Mouse (Mus musculus): ENCODE measurements around the gene Klhdc1. TPM values are rescaled to one million over a fixed set of nuclear protein-coding genes. Genes with fewer than 3 reads are reported as not detected.

Klhdc1 gene
- total and polyA plus RNA-seq, 3 experiments = 6.4 to 8.2 (median 7.2) TPM

DNA sequence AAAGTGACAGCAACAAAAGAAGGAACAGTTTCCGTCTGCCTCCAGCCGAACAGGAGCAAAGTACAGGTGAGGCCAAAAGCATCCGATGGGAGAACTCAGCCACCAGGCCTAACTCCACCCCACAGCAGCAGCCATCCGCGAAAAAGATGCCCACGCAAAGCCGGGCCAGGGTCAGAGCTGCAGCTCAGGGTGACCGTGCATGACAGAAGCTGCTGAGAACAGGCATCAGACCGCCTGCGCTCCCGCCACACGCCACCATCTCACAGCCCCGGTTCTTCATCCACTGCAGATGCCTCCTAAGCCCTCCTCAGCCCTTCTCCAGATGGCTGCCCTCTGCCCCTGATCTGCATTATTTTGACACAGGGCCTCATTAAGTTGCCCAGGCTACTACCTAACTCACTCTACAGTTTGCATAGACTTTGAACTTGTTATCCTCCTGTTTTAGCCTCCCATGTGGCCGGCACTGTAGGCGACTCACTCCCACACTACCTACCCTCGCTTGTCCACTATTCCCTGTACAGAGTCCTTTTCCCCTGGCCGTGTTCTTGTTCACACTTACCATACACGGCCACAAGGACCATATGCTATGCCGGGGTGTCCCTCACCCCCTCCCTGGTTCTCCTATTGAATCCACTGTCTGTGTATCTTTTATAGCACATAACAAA, 20.2 kb upstream of the Klhdc1 start:
- dilution Hi-C loops (cut with MboI; ENCODE audit: extremely low pct_ligation_motif_present, extremely low pct_unique_long_range_greater_than_20kb, low sequenced_read_pairs) (no loop called here), in situ Hi-C loops (cut with MboI; ENCODE audit: low pct_ligation_motif_present, low pct_unique_long_range_greater_than_20kb, low sequenced_read_pairs) (loop anchor here (5.0 to 25.0 kb wide), 3 partner anchors 77 to 467 kb away; partner anchors contain the start of genes Klhdc2, Sos2 and Vcpkmt)
- Histone ChIP-seq H3K4me2 (ENCODE audit: insufficient read depth, low read depth, poor library complexity, severe bottlenecking) (no peak overlapping the region), H3K36me3 (replicated peaks in 1 of 2; ENCODE audit: control insufficient read depth in 1 of 2, insufficient read depth in 1 of 2, low read length in 1 of 2) (peaks cover 28 to 73% of the 10 kb centered on the region in 2 experiments), H3K79me2 (replicated peaks; ENCODE audit: control insufficient read depth, extremely low read depth, insufficient read depth, poor library complexity, severe bottlenecking) (no peaks in the 10 kb centered on the region; the same call in 1 of the 2 replicates), H3K4me3 (replicated peaks in 1 of 3; ENCODE audit: low read depth in 2 of 3, low read length in 2 of 3, poor library complexity in 1 of 3) (no peak overlapping the region), H3K27ac (ENCODE audit: insufficient read depth, low read depth) (no peak overlapping the region), H3K4me1 (ENCODE audit: control insufficient read depth in 1 of 2, insufficient read depth in 2 of 2) (peaks cover 4 to 59% of the 10 kb centered on the region in 2 experiments; a peak in 2 of 4 replicates), H3K9ac (ENCODE audit: insufficient read depth, low read depth) (no peak overlapping the region), H3K9me3 (replicated peaks; ENCODE audit: low read length) (no peaks in the 10 kb centered on the region), H3K27me3 (replicated peaks) (no peaks in the 10 kb centered on the region)
- DNase-seq (ENCODE audit: extremely low read depth) = no peak
- TF ChIP-seq POLR2A (IDR thresholded peaks at IDR 0.05; ENCODE audit: low read depth, low read length) (no peak), CHD2 (IDR thresholded peaks at IDR 0.05; ENCODE audit: low read length) (no peak), JUN (IDR thresholded peaks at IDR 0.05; ENCODE audit: insufficient read depth, low read depth, low read length) (no peak), ZC3H11A (IDR thresholded peaks at IDR 0.05; ENCODE audit: low read depth, low read length) (no peak), POLR2AphosphoS2 (IDR thresholded peaks at IDR 0.05; ENCODE audit: low read depth, low read length) (no peak), ZKSCAN1 (IDR thresholded peaks at IDR 0.05; ENCODE audit: borderline replicate concordance, low read depth, low read length) (no peak)

DNA sequence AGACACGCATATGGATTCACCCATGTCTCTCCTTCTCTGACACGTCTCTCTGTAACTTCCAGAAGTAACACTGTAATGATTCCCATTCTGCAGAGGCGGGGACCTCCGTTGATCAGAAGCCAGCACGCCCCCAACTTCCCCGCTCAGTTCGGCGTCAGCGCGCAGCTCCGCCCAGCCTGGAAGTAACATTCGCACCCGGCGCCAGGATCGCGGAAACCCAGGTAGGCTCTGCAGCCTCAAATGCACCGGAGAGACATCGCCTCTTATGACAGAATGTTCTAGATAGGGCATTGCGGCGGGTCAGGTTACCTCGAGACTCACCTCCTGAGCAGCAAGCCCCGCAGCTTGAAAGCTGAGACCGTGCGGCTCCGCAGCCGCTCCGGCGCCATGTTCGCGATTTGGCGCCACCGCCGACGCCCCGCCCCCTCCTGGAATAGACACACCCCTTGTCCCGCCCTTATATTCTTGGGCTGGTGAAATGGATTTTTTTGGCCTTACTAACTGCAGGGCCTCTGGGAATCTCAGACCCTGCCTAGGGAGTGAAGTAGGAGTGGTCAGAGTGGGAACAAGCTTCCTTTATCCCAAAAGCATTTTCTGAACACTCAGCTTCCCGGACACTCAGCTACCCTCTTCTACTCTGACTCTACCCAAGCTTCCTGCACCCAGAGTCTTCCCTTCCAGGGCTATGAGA, 13.1 kb upstream of the Klhdc1 start, which contains the start of gene Pole2:
Gene Pole2, minus strand, starts transcription at position 420 of the 691 bp plus-strand sequence.
- DNase-seq (ENCODE audit: extremely low read depth) = peak; percentile 81
- Histone ChIP-seq H3K27ac (ENCODE audit: insufficient read depth, low read depth) (peak within 1 kb of the TSS; percentile 35; the same call in 1 of the 2 replicates), H3K4me1 (ENCODE audit: control insufficient read depth in 1 of 2, insufficient read depth in 2 of 2) (peaks cover 2 to 31% of the 10 kb centered on the region in 2 experiments; a peak in 3 of 4 replicates), H3K4me3 (replicated peaks in 1 of 3; ENCODE audit: low read depth in 2 of 3, low read length in 2 of 3, poor library complexity in 1 of 3) (peak within 1 kb of the TSS; percentile 70 to 75 (median 71)), H3K27me3 (replicated peaks) (no peaks in the 10 kb centered on the region), H3K4me2 (ENCODE audit: insufficient read depth, low read depth, poor library complexity, severe bottlenecking) (peak within 1 kb of the TSS; percentile 86), H3K36me3 (replicated peaks in 1 of 2; ENCODE audit: control insufficient read depth in 1 of 2, insufficient read depth in 1 of 2, low read length in 1 of 2) (peaks cover 4 to 28% of the 10 kb centered on the region in 2 experiments), H3K79me2 (replicated peaks; ENCODE audit: control insufficient read depth, extremely low read depth, insufficient read depth, poor library complexity, severe bottlenecking) (peaks cover 10% of the 10 kb centered on the region; the same call in 1 of the 2 replicates), H3K9me3 (replicated peaks; ENCODE audit: low read length) (no peaks in the 10 kb centered on the region), H3K9ac (ENCODE audit: insufficient read depth, low read depth) (peak within 1 kb of the TSS; percentile 31)
- dilution Hi-C loops (cut with MboI; ENCODE audit: extremely low pct_ligation_motif_present, extremely low pct_unique_long_range_greater_than_20kb, low sequenced_read_pairs) (no loop called here), in situ Hi-C loops (cut with MboI; ENCODE audit: low pct_ligation_motif_present, low pct_unique_long_range_greater_than_20kb, low sequenced_read_pairs) (no loop called here)
- peak; percentile 54; the same call in 1 of the 2 replicates for TF ChIP-seq ELF1 (IDR thresholded peaks at IDR 0.05; ENCODE audit: low read depth, low read length)
- TF ChIP-seq POLR2AphosphoS2 (IDR thresholded peaks at IDR 0.05; ENCODE audit: low read depth, low read length) = peak; percentile 56; the same call in 1 of the 2 replicates
- TF ChIP-seq SMC3 (IDR thresholded peaks at IDR 0.05; ENCODE audit: low read depth, low read length) = no peak
- TF ChIP-seq MAZ (IDR thresholded peaks at IDR 0.05; ENCODE audit: low read depth, low read length) = no peak
- peak; percentile 23; the same call in 1 of the 2 replicates for TF ChIP-seq MAX (IDR thresholded peaks at IDR 0.05; ENCODE audit: low read length)
- TF ChIP-seq UBTF (IDR thresholded peaks at IDR 0.05; ENCODE audit: low read depth, low read length) = 0 out of 2 replicates have a peak, but pooled peaks have one; percentile 61
- 0 out of 2 replicates have a peak, but pooled peaks have one; percentile 66 for TF ChIP-seq RCOR1 (conservative IDR thresholded peaks at IDR 0.05; ENCODE audit: low read depth, low read length)
- TF ChIP-seq MEF2A (IDR thresholded peaks at IDR 0.05; ENCODE audit: borderline replicate concordance, low read depth, low read length) = peak; percentile 40; the same call in 1 of the 2 replicates
- TF ChIP-seq RAD21 (IDR thresholded peaks at IDR 0.05; ENCODE audit: low read depth, low read length) = no peak
- TF ChIP-seq HCFC1 (IDR thresholded peaks at IDR 0.05; ENCODE audit: low read depth, low read length) = peak; percentile 51
- no peak for TF ChIP-seq ZKSCAN1 (IDR thresholded peaks at IDR 0.05; ENCODE audit: borderline replicate concordance, low read depth, low read length)
- no peak for TF ChIP-seq USF2 (conservative IDR thresholded peaks at IDR 0.05; ENCODE audit: low read depth, low read length)
- no peak for TF ChIP-seq PAX5 (IDR thresholded peaks at IDR 0.05; ENCODE audit: low read length)
- peak; percentile 82; the same call in 1 of the 2 replicates for TF ChIP-seq ZMIZ1 (IDR thresholded peaks at IDR 0.05; ENCODE audit: low read depth, low read length)
- peak; percentile 53 for TF ChIP-seq NRF1 (IDR thresholded peaks at IDR 0.05; ENCODE audit: low read depth, low read length)
- peak; percentile 87; the same call in 1 of the 2 replicates for TF ChIP-seq E2F4 (IDR thresholded peaks at IDR 0.05; ENCODE audit: insufficient replicate concordance, low read depth, low read length)
- TF ChIP-seq MXI1 (IDR thresholded peaks at IDR 0.05; ENCODE audit: low read depth, low read length) = peak; percentile 38; the same call in 1 of the 2 replicates
- 0 out of 2 replicates have a peak, but pooled peaks have one; percentile 19 for TF ChIP-seq ZNF384 (IDR thresholded peaks at IDR 0.05; ENCODE audit: low read depth, low read length)
- TF ChIP-seq MYC (IDR thresholded peaks at IDR 0.05; ENCODE audit: low read depth, low read length) = no peak
- TF ChIP-seq ETS1 (conservative IDR thresholded peaks at IDR 0.05; ENCODE audit: low read depth, low read length) = peak; percentile 0; the same call in 1 of the 2 replicates
- no peak for TF ChIP-seq CTCF (conservative IDR thresholded peaks at IDR 0.05 in 1 of 2, IDR thresholded peaks at IDR 0.05 in 1 of 2; ENCODE audit: low read depth in 2 of 2, low read length in 2 of 2)
- TF ChIP-seq POLR2A (IDR thresholded peaks at IDR 0.05; ENCODE audit: low read depth, low read length) = peak; percentile 92
- peak; percentile 84 for TF ChIP-seq TBP (conservative IDR thresholded peaks at IDR 0.05; ENCODE audit: low read depth, low read length)
- TF ChIP-seq TCF12 (IDR thresholded peaks at IDR 0.05; ENCODE audit: low read depth, low read length) = peak; percentile 72
- TF ChIP-seq ZC3H11A (IDR thresholded peaks at IDR 0.05; ENCODE audit: low read depth, low read length) = no peak
- TF ChIP-seq NELFE (IDR thresholded peaks at IDR 0.05; ENCODE audit: low read depth, low read length) = peak; percentile 79
